8 mouse cellular contexts compared by ENCODE assay signal in the genomic region with DNA sequence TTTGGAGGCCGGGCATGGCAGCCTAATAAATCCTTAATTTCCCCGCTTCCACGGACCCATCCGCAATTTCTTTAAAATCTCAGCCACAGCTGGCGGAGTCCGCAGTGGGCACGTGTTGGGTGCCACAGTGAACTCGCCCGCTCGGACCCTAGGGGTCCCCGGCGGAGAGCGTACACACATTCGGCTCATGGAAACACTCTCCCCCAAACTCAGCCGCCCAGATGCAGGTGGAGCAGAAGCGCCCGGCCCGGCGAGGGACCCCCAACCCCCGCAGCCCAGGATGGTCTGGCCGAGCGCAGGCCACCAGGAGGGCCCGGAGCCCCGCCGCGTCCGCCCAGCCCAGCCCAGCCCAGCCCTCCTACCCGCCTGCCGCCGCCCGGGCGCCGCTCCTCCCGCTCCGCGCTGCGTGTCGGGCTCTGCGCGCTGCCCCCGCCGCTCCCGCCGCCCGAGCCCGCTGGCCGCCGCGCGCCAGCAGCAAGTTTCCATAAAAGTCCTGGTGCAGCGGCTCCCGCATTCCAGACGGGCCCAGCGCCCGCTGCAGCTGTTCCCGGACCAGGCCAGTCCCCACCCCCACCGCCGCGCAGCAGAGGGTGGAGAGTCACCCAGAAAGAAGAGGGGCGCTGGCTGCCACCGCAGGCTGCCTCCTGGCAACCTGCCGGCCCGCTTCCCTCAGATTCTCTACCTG. TPM values are rescaled to one million over a fixed set of nuclear protein-coding genes. Genes with fewer than 3 reads are reported as not detected.
DNase-seq lines count a peak whose midpoint lies in the region; ATAC-seq and TF ChIP-seq lines count a peak whose summit lies in the region.

No protein-coding gene starts in this region.

- peak overlapping the region; percentile 93 for H3K9ac ChIP-seq in ES-Bruce4 (ENCODE audit: low read depth, poor library complexity, severe bottlenecking)
- H3K9ac ChIP-seq in forebrain, embryonic 16.5 days (replicated peaks; ENCODE audit: low read depth, low read length), result peak overlapping the region; percentile 64

- ATAC-seq in forebrain, embryonic 16.5 days, result peak; percentile 88

- peak overlapping the region; percentile 67 for H3K4me3 ChIP-seq in ES-Bruce4 (ENCODE audit: low read depth, low read length)
- H3K4me3 ChIP-seq in forebrain, embryonic 16.5 days (replicated peaks; ENCODE audit: low read length), result peak overlapping the region; percentile 58

- intact Hi-C loops in heart, postnatal 36 days (cut with DNase I), result no loop called here

- under 1% methylated on average over 63 of the region's 63 CpGs for WGBS in forebrain, embryonic 16.5 days

- no peaks in the 10 kb centered on the region for H3K9me3 ChIP-seq in ES-Bruce4 (replicated peaks; ENCODE audit: control insufficient read depth, insufficient read depth, low read length, poor library complexity, severe bottlenecking)
- no peaks in the 10 kb centered on the region for H3K9me3 ChIP-seq in forebrain, embryonic 16.5 days (ENCODE audit: control insufficient read depth, low read length)

- no peak for TF ChIP-seq EP300 in ES-Bruce4 (IDR thresholded peaks at IDR 0.05; ENCODE audit: insufficient read depth, low read depth, low read length)

- peak; percentile 65 to 80 for DNase-seq in adrenal gland, postnatal 36 days
- peak; percentile 78 to 85 for DNase-seq in heart, postnatal 36 days
- peak; percentile 27 to 39 for DNase-seq in layer of hippocampus, postnatal 36 days
- peak; percentile 83 to 90 for DNase-seq in lung, postnatal 4 days
- peak; percentile 23 to 38 for DNase-seq in right cerebral cortex, adult 2 months (ENCODE audit: low spot score in 2 of 2)
- no peak for DNase-seq in thymus, postnatal 0 days (ENCODE audit: low spot score)

- H3K4me2 ChIP-seq in forebrain, embryonic 16.5 days (ENCODE audit: low read length), result peak overlapping the region; percentile 99

- no peak for TF ChIP-seq POLR2A in ES-Bruce4 (IDR thresholded peaks at IDR 0.05; ENCODE audit: insufficient read depth, low read length)

- H3K27me3 ChIP-seq in ES-Bruce4 (ENCODE audit: control insufficient read depth, insufficient read depth, low read length, poor library complexity, severe bottlenecking), result no peaks in the 10 kb centered on the region
- H3K27me3 ChIP-seq in forebrain, embryonic 16.5 days (replicated peaks; ENCODE audit: control insufficient read depth, insufficient read depth, low read length), result peaks cover 23% of the 10 kb centered on the region

- peaks cover 2% of the 10 kb centered on the region for H3K4me1 ChIP-seq in ES-Bruce4 (ENCODE audit: control insufficient read depth, insufficient read depth, low read length)
- peaks cover 14% of the 10 kb centered on the region for H3K4me1 ChIP-seq in forebrain, embryonic 16.5 days (replicated peaks; ENCODE audit: control insufficient read depth, insufficient read depth, low read length)

- TF ChIP-seq CTCF in ES-Bruce4 (IDR thresholded peaks at IDR 0.05; ENCODE audit: low read depth, low read length), result no peak

- no peak overlapping the region for H3K27ac ChIP-seq in ES-Bruce4 (ENCODE audit: insufficient read depth, low read length)
- H3K27ac ChIP-seq in forebrain, embryonic 16.5 days (ENCODE audit: low read length), result no peak overlapping the region

- no peaks in the 10 kb centered on the region for H3K36me3 ChIP-seq in ES-Bruce4 (ENCODE audit: control insufficient read depth, insufficient read depth, low read length, poor library complexity, severe bottlenecking)
- H3K36me3 ChIP-seq in forebrain, embryonic 16.5 days (ENCODE audit: control insufficient read depth, insufficient read depth), result no peaks in the 10 kb centered on the region

RNA-seq across cellular contexts. Expression of a gene that starts 0.7 kb away (rescaled TPM):
- 16.3 and 19.6 TPM in 2 replicates for polyA plus RNA-seq in ES-Bruce4 (2011; ENCODE audit: insufficient read depth, insufficient read length, low read depth, missing spikeins)
- 1 to 10 TPM; 2.2 to 3.9 TPM for total RNA-seq in adrenal gland, postnatal 36 days (2021)
- polyA plus RNA-seq in forebrain, embryonic 16.5 days (2015; fragmentation: Nextera tagmentation; extraction: Ambion mirVana), result 2.2 and 5.1 TPM in 2 replicates
- total RNA-seq in heart, postnatal 36 days (2021), result 100 to 1,000 TPM; 341 to 349 TPM
- total RNA-seq in layer of hippocampus, postnatal 36 days (2021), result 1 to 10 TPM in 1 of 2 experiments, under 1 TPM in 1; 0.91 to 1.4 TPM
- 0.59 and 1.2 TPM in 2 replicates for polyA plus RNA-seq in thymus, postnatal 0 days (2015; fragmentation: Nextera tagmentation; extraction: Ambion mirVana)

RNA-seq across cellular contexts. Expression of a gene that starts 55.3 kb away (rescaled TPM):
- 406 and 417 TPM in 2 replicates for polyA plus RNA-seq in ES-Bruce4 (2011; ENCODE audit: insufficient read depth, insufficient read length, low read depth, missing spikeins)
- 100 to 1,000 TPM; 117 to 140 TPM for total RNA-seq in adrenal gland, postnatal 36 days (2021)
- polyA plus RNA-seq in forebrain, embryonic 16.5 days (2015; fragmentation: Nextera tagmentation; extraction: Ambion mirVana), result 297 and 302 TPM in 2 replicates
- 10 to 100 TPM; 50.8 to 56.1 TPM for total RNA-seq in heart, postnatal 36 days (2021)
- 100 to 1,000 TPM; 124 to 143 TPM for total RNA-seq in layer of hippocampus, postnatal 36 days (2021)
- 234 and 249 TPM in 2 replicates for polyA plus RNA-seq in thymus, postnatal 0 days (2015; fragmentation: Nextera tagmentation; extraction: Ambion mirVana)

RNA-seq across cellular contexts. Expression of a gene that starts 55.4 kb away (rescaled TPM):
- polyA plus RNA-seq in ES-Bruce4 (2011; ENCODE audit: insufficient read depth, insufficient read length, low read depth, missing spikeins), result 27.0 and 28.8 TPM in 2 replicates
- 10 to 100 TPM; 43.4 to 58.1 TPM for total RNA-seq in adrenal gland, postnatal 36 days (2021)
- polyA plus RNA-seq in forebrain, embryonic 16.5 days (2015; fragmentation: Nextera tagmentation; extraction: Ambion mirVana), result 36.3 and 39.8 TPM in 2 replicates
- total RNA-seq in heart, postnatal 36 days (2021), result 100 to 1,000 TPM in 1 of 2 experiments, 10 to 100 TPM in 1; 98.1 to 111 TPM
- total RNA-seq in layer of hippocampus, postnatal 36 days (2021), result 10 to 100 TPM; 72.2 to 74.1 TPM
- 35.3 and 37.0 TPM in 2 replicates for polyA plus RNA-seq in thymus, postnatal 0 days (2015; fragmentation: Nextera tagmentation; extraction: Ambion mirVana)

Comparison
In these comparisons a context has a peak if more than half of its experiments do, and no peak if none do; other contexts are left out.
1. RNA of a gene that starts 0.7 kb away (total RNA-seq): 341 to 349 TPM in heart, postnatal 36 days; 2.2 to 3.9 TPM in adrenal gland, postnatal 36 days and 0.91 to 1.4 TPM in layer of hippocampus, postnatal 36 days; every median in the first group is over 10 times any median in the second.